In genomic region chr6:148830748-148831727, GRCm38 (mm10) we compare ENCODE assay signal across 8 mouse cellular contexts. TPM values are rescaled to one million over a fixed set of nuclear protein-coding genes. Genes with fewer than 3 reads are reported as not detected.
DNase-seq lines count a peak whose midpoint lies in the region; ATAC-seq and TF ChIP-seq lines count a peak whose summit lies in the region.

Ipo8 (minus strand) TSS chr6:148831467.

- ATAC-seq in G1E (ENCODE audit: extremely low read depth, insufficient number of reproducible peaks, low FRiP score, poor library complexity, severe bottlenecking), result peak; percentile 98
- ATAC-seq in forebrain, embryonic 16.5 days, result peak; percentile 99
- ATAC-seq in lung, embryonic 14.5 days (ENCODE audit: insufficient read depth), result peak; percentile 99

- no peak; the same call in 1 of the 2 replicates for TF ChIP-seq POLR2A in olfactory bulb, adult 2 months (IDR thresholded peaks at IDR 0.05; ENCODE audit: insufficient read depth, low read depth, low read length)
- TF ChIP-seq POLR2A in thymus, adult 2 months (IDR thresholded peaks at IDR 0.05; ENCODE audit: control insufficient read depth, extremely low read depth, insufficient read depth, low read length, poor library complexity), result peak; percentile 58

- peaks cover 13% of the 10 kb centered on the region for H3K36me3 ChIP-seq in G1E (replicated peaks)
- no peaks in the 10 kb centered on the region for H3K36me3 ChIP-seq in forebrain, embryonic 16.5 days (ENCODE audit: control insufficient read depth, insufficient read depth)
- no peaks in the 10 kb centered on the region for H3K36me3 ChIP-seq in lung, embryonic 14.5 days (ENCODE audit: insufficient read depth)
- H3K36me3 ChIP-seq in thymus, adult 2 months (ENCODE audit: control insufficient read depth, insufficient read depth, low read length), result no peaks in the 10 kb centered on the region

- H3K9ac ChIP-seq in forebrain, embryonic 16.5 days (replicated peaks; ENCODE audit: low read depth, low read length), result peak within 1 kb of the TSS; percentile 62
- H3K9ac ChIP-seq in lung, embryonic 14.5 days, result peak within 1 kb of the TSS; percentile 72

- under 1% methylated on average over 47 of the region's 47 CpGs for WGBS in forebrain, embryonic 16.5 days
- WGBS in lung, embryonic 14.5 days, result under 1% methylated on average over 47 of the region's 47 CpGs
- under 1% methylated on average over 47 of the region's 47 CpGs for WGBS in olfactory bulb, adult 2 months
- under 1% methylated on average over 47 of the region's 47 CpGs for WGBS in thymus, adult 2 months

- intact Hi-C loops in heart, postnatal 36 days (cut with DNase I), result loop anchor here (2.0 to 10.0 kb wide), 3 partner anchors 114 to 619 kb away; partner anchors contain the start of gene Ergic2

- H3K9me3 ChIP-seq in G1E (replicated peaks), result no peaks in the 10 kb centered on the region
- H3K9me3 ChIP-seq in forebrain, embryonic 16.5 days (ENCODE audit: control insufficient read depth, low read length), result no peaks in the 10 kb centered on the region
- no peaks in the 10 kb centered on the region for H3K9me3 ChIP-seq in lung, embryonic 14.5 days (ENCODE audit: low read depth, low read length)

- peak within 1 kb of the TSS; percentile 92 for H3K4me3 ChIP-seq in G1E (ENCODE audit: low read depth, low read length)
- H3K4me3 ChIP-seq in forebrain, embryonic 16.5 days (replicated peaks; ENCODE audit: low read length), result peak within 1 kb of the TSS; percentile 79
- H3K4me3 ChIP-seq in layer of hippocampus, adult 2 months, result peak within 1 kb of the TSS; percentile 89
- H3K4me3 ChIP-seq in lung, embryonic 14.5 days (ENCODE audit: low read depth, low read length), result peak within 1 kb of the TSS; percentile 80
- peak within 1 kb of the TSS; percentile 78 for H3K4me3 ChIP-seq in olfactory bulb, adult 2 months (ENCODE audit: insufficient read depth, low read depth, low read length)
- peak within 1 kb of the TSS; percentile 64 for H3K4me3 ChIP-seq in thymus, adult 2 months (ENCODE audit: control insufficient read depth, insufficient read depth, low read length)

- no peak for TF ChIP-seq CTCF in G1E (IDR thresholded peaks at IDR 0.05; ENCODE audit: low read depth, low read length)
- peak; percentile 34 for TF ChIP-seq CTCF in layer of hippocampus, adult 2 months (conservative IDR thresholded peaks at IDR 0.05)
- no peak; the same call in 1 of the 2 replicates for TF ChIP-seq CTCF in lung, embryonic 14.5 days (IDR thresholded peaks at IDR 0.05; ENCODE audit: low read depth)
- TF ChIP-seq CTCF in olfactory bulb, adult 2 months (IDR thresholded peaks at IDR 0.05; ENCODE audit: insufficient read depth, low read depth, low read length), result no peak
- TF ChIP-seq CTCF in thymus, adult 2 months (IDR thresholded peaks at IDR 0.05; ENCODE audit: borderline replicate concordance, control insufficient read depth, extremely low read depth, insufficient read depth, low read length, poor library complexity), result no peak

- peak within 1 kb of the TSS; percentile 87 for H3K4me2 ChIP-seq in forebrain, embryonic 16.5 days (ENCODE audit: low read length)
- peak within 1 kb of the TSS; percentile 78 for H3K4me2 ChIP-seq in lung, embryonic 14.5 days

- 0 out of 2 replicates have a peak within 1 kb of the TSS, but pooled peaks have one; percentile 61 for H3K27ac ChIP-seq in forebrain, embryonic 16.5 days (ENCODE audit: low read length)
- H3K27ac ChIP-seq in layer of hippocampus, adult 2 months, result peak within 1 kb of the TSS; percentile 80
- peak within 1 kb of the TSS; percentile 73 for H3K27ac ChIP-seq in lung, embryonic 14.5 days (ENCODE audit: low read depth)
- no peak within 1 kb of the TSS for H3K27ac ChIP-seq in olfactory bulb, adult 2 months (ENCODE audit: insufficient read depth, low read depth, low read length)
- H3K27ac ChIP-seq in thymus, adult 2 months (ENCODE audit: control insufficient read depth, insufficient read depth, low read length), result no peak within 1 kb of the TSS

- DNase-seq in G1E (ENCODE audit: low spot score), result peak; percentile 95
- DNase-seq in cerebellum, adult 18-20 months, result peak; percentile 93 to 97
- DNase-seq in heart, postnatal 36 days, result peak; percentile 85
- peak; percentile 92 to 97 for DNase-seq in layer of hippocampus, adult 2 months (ENCODE audit: low spot score in 2 of 2)
- peak; percentile 97 for DNase-seq in lung, embryonic 14.5 days
- DNase-seq in thymus, adult 2 months, result peak; percentile 86

- H3K27me3 ChIP-seq in G1E (ENCODE audit: insufficient read depth, low read length), result no peaks in the 10 kb centered on the region
- H3K27me3 ChIP-seq in forebrain, embryonic 16.5 days (replicated peaks; ENCODE audit: control insufficient read depth, insufficient read depth, low read length), result no peaks in the 10 kb centered on the region
- no peaks in the 10 kb centered on the region for H3K27me3 ChIP-seq in lung, embryonic 14.5 days (ENCODE audit: insufficient read depth, low read length)
- no peaks in the 10 kb centered on the region for H3K27me3 ChIP-seq in thymus, adult 2 months (ENCODE audit: control insufficient read depth, insufficient read depth, low read length)

- H3K4me1 ChIP-seq in G1E (ENCODE audit: insufficient read depth, low read depth, low read length), result peaks cover 21% of the 10 kb centered on the region
- H3K4me1 ChIP-seq in forebrain, embryonic 16.5 days (replicated peaks; ENCODE audit: control insufficient read depth, insufficient read depth, low read length), result peaks cover 16% of the 10 kb centered on the region
- H3K4me1 ChIP-seq in lung, embryonic 14.5 days (ENCODE audit: insufficient read depth), result peaks cover 4% of the 10 kb centered on the region; the same call in 1 of the 2 replicates
- no peaks in the 10 kb centered on the region for H3K4me1 ChIP-seq in olfactory bulb, adult 2 months (ENCODE audit: control insufficient read depth, insufficient read depth, low read length)
- peaks cover 2% of the 10 kb centered on the region; the same call in 1 of the 2 replicates for H3K4me1 ChIP-seq in thymus, adult 2 months (replicated peaks; ENCODE audit: control insufficient read depth, insufficient read depth, low read length)

RNA-seq across cellular contexts. Expression of gene Ipo8, which starts in this region (rescaled TPM):
- 72.2 and 111 TPM in 2 replicates for total RNA-seq in G1E (2014; fragmentation: Nextera tagmentation)
- total RNA-seq in G1E (2017), result 61.6 and 66.4 TPM in 2 replicates
- 17.2 and 17.7 TPM in 2 replicates for polyA plus RNA-seq in G1E (2012)
- 23.0 and 24.4 TPM in 2 replicates for polyA plus RNA-seq in forebrain, embryonic 16.5 days (2015; fragmentation: Nextera tagmentation; extraction: Ambion mirVana)
- 10 to 100 TPM; 22.5 to 23.8 TPM for total RNA-seq in heart, postnatal 36 days (2021)
- 10 to 100 TPM; 48.3 to 52.0 TPM for total RNA-seq in layer of hippocampus, adult 2 months (2021)
- 25.6 and 28.9 TPM in 2 replicates for polyA plus RNA-seq in lung, embryonic 14.5 days (2014; fragmentation: Nextera tagmentation; extraction: Ambion mirVana)
- not detected in 2 replicates for polyA plus RNA-seq in olfactory bulb, adult 2 months (2012; ENCODE audit: insufficient read depth, insufficient read length, low replicate concordance, missing spikeins)
- polyA plus RNA-seq in thymus, adult 2 months (2012; rRNA removed), result 12.0 and 12.6 TPM in 2 replicates

Comparison
In these comparisons a context has a peak if more than half of its experiments do, and no peak if none do; other contexts are left out.
1. H3K27ac ChIP-seq: peak in forebrain, embryonic 16.5 days (single experiment), layer of hippocampus, adult 2 months (single experiment) and lung, embryonic 14.5 days (single experiment); none in olfactory bulb, adult 2 months (single experiment) and thymus, adult 2 months (single experiment).
2. Peak in every context shown above with its lines, with median percentiles within 50 percentile points of each other: ATAC-seq, DNase-seq and H3K4me3 ChIP-seq.